Mouse (Mus musculus) bone marrow macrophage, adult 2 months (primary cell): ENCODE measurements around the gene Sfi1. TPM values are rescaled to one million over a fixed set of nuclear protein-coding genes. Genes with fewer than 3 reads are reported as not detected.
"Not testable (repeated sequence)": the region's sequence is repeated elsewhere in the genome, so short reads cannot be mapped to it uniquely, and the experiment has no call there.

Source experiments
- H3K27ac ChIP-seq: 2 replicates; pipeline ENCODE4 v1.5.1; 2012; ENCODE audit warnings: low read depth, low read length; ENCODE audit not compliant: insufficient read depth
- H3K4me1 ChIP-seq: 2 replicates; pipeline ENCODE4 v1.6.1; 2012; ENCODE audit warnings: low read length; ENCODE audit not compliant: control insufficient read depth, insufficient read depth
- H3K4me3 ChIP-seq: 2 replicates; pipeline ENCODE4 v1.5.1; 2012; ENCODE audit warnings: mild to moderate bottlenecking, low read length, moderate library complexity; ENCODE audit not compliant: insufficient read depth
- CTCF ChIP-seq: IDR thresholded peaks from 2 replicates; pipeline ENCODE4 v1.5.1; 2012; ENCODE audit warnings: low read depth, mild to moderate bottlenecking, low read length, moderate library complexity
- POLR2A ChIP-seq: IDR thresholded peaks from 2 replicates; pipeline ENCODE4 v1.6.1; 2012; ENCODE audit warnings: mild to moderate bottlenecking, low read depth, low read length, borderline replicate concordance
- polyA plus RNA-seq: library from polyadenylated mRNA; stranded (reverse); fragments of >200 nt; gene quantifications from 2 replicates; pipeline ENCODE4 v1.2.4, GENCODE M21; 2012; ENCODE audit not compliant: missing spikeins, insufficient read depth, insufficient read length

The Sfi1 gene
- polyA plus RNA-seq, 1 experiment: 23.2 TPM

- no peak for TF ChIP-seq CTCF
- no peak for TF ChIP-seq POLR2A
- Histone ChIP-seq H3K4me3 (peak overlapping the region; percentile 64), H3K27ac (peak overlapping the region; percentile 26), H3K4me1 (no peaks in the 10 kb centered on the region; the same call in 1 of the 2 replicates)
Observed at GRCm38 (mm10) chr11:3202781-3203441, 9.6 kb upstream of the Sfi1 start.

- TF ChIP-seq POLR2A (no peak), CTCF (no peak)
- Histone ChIP-seq H3K27ac (peak within 1 kb of the TSS; percentile 66), H3K4me1 (no peaks in the 10 kb centered on the region; the same call in 1 of the 2 replicates), H3K4me3 (peak within 1 kb of the TSS; percentile 64)
Observed at GRCm38 (mm10) chr11:3202231-3202701, 9.0 kb upstream of the Sfi1 start, which contains the start of gene Eif4enif1. Gene Eif4enif1 (plus strand): TSS chr11:3202392.

GRCm38 (mm10) chr11:3201326-3202230 is 8.3 kb upstream of the Sfi1 start:
- peak overlapping the region; percentile 62 for H3K4me3 ChIP-seq
- H3K27ac ChIP-seq: peak overlapping the region; percentile 66
- TF ChIP-seq CTCF (no peak), POLR2A (no peak)
- H3K4me1 ChIP-seq: no peaks in the 10 kb centered on the region; the same call in 1 of the 2 replicates

GRCm38 (mm10) chr11:3200636-3201035 is 7.4 kb upstream of the Sfi1 start:
- H3K4me1 ChIP-seq, H3K27ac ChIP-seq, H3K4me3 ChIP-seq: not testable (repeated sequence)

- H3K4me1 ChIP-seq, H3K27ac ChIP-seq, H3K4me3 ChIP-seq: not testable (repeated sequence)
Observed at GRCm38 (mm10) chr11:3182707-3183106, 10.6 kb downstream of the Sfi1 start.

- not testable (repeated sequence) for H3K4me1 ChIP-seq, H3K27ac ChIP-seq, H3K4me3 ChIP-seq
Observed at GRCm38 (mm10) chr11:3181971-3182370, 11.3 kb downstream of the Sfi1 start.

GRCm38 (mm10) chr11:3181250-3181649 is 12.0 kb downstream of the Sfi1 start:
- H3K27ac ChIP-seq, H3K4me3 ChIP-seq, H3K4me1 ChIP-seq: not testable (repeated sequence)

GRCm38 (mm10) chr11:3180510-3181160 is 12.6 kb downstream of the Sfi1 start:
- H3K4me3 ChIP-seq, H3K27ac ChIP-seq, H3K4me1 ChIP-seq: not testable (repeated sequence)

- H3K4me3 ChIP-seq, H3K4me1 ChIP-seq, H3K27ac ChIP-seq: not testable (repeated sequence)
Observed at GRCm38 (mm10) chr11:3179726-3180092, 13.6 kb downstream of the Sfi1 start.

GRCm38 (mm10) chr11:3178968-3179725 is 14.1 kb downstream of the Sfi1 start:
- not testable (repeated sequence) for H3K4me3 ChIP-seq, H3K27ac ChIP-seq, H3K4me1 ChIP-seq

GRCm38 (mm10) chr11:3173425-3174318 is 19.6 kb downstream of the Sfi1 start:
- H3K27ac ChIP-seq, H3K4me3 ChIP-seq: not testable (repeated sequence)

GRCm38 (mm10) chr11:3172526-3172925 is 20.7 kb downstream of the Sfi1 start:
- H3K27ac ChIP-seq, H3K4me1 ChIP-seq, H3K4me3 ChIP-seq: not testable (repeated sequence)

More at GRCm38 (mm10) chr11:3173425-3174318, 19.6 kb downstream of the Sfi1 start:
- not testable (repeated sequence) for H3K4me1 ChIP-seq

GRCm38 (mm10) chr11:3171931-3172330 is 21.3 kb downstream of the Sfi1 start:
- H3K4me1 ChIP-seq, H3K4me3 ChIP-seq, H3K27ac ChIP-seq: not testable (repeated sequence)

- H3K27ac ChIP-seq, H3K4me1 ChIP-seq, H3K4me3 ChIP-seq: not testable (repeated sequence)
Observed at GRCm38 (mm10) chr11:3169042-3169441, 24.2 kb downstream of the Sfi1 start.
